Mouse (Mus musculus) heart, postnatal 4 days (tissue): ENCODE data around the gene Basp1. TPM values are rescaled to one million over a fixed set of nuclear protein-coding genes. Genes with fewer than 3 reads are reported as not detected.

Source experiments
- DNase-seq: peaks from one replicate; pipeline ENCODE4 v3.0.0; 2021
- total RNA-seq, 2 experiments: library from RNA; stranded (reverse); gene quantifications; 2 replicates each; pipeline ENCODE4 v1.2.3; 2021

The Basp1 gene
- total RNA-seq, 2 experiments from 2014 or later = 13.7 to 15.5 TPM

- DNase-seq = no peak
These were observed 49.9 kb downstream of the Basp1 start for GRCm38 (mm10) chr15:25363636-25364035.

- DNase-seq = no peak
These were observed 52.7 kb downstream of the Basp1 start for GRCm38 (mm10) chr15:25360825-25361224.

- DNase-seq = peak; percentile 13
These were observed 54.9 kb downstream of the Basp1 start for GRCm38 (mm10) chr15:25358680-25359097.

GRCm38 (mm10) chr15:25355339-25355738, 58.2 kb downstream of the Basp1 start:
- no peak for DNase-seq

- no peak for DNase-seq
These were observed 58.8 kb downstream of the Basp1 start for GRCm38 (mm10) chr15:25354738-25355137.

GRCm38 (mm10) chr15:25353498-25353897, 60.1 kb downstream of the Basp1 start:
- DNase-seq = no peak

- no peak for DNase-seq
These were observed 70.3 kb downstream of the Basp1 start for GRCm38 (mm10) chr15:25343263-25343662.

GRCm38 (mm10) chr15:25335277-25335676, 78.3 kb downstream of the Basp1 start:
- DNase-seq = no peak

- DNase-seq = no peak
These were observed 81.6 kb downstream of the Basp1 start for GRCm38 (mm10) chr15:25331877-25332445.

- no peak for DNase-seq
These were observed 82.6 kb downstream of the Basp1 start for GRCm38 (mm10) chr15:25330946-25331345.

- no peak for DNase-seq
These were observed 91.0 kb downstream of the Basp1 start for GRCm38 (mm10) chr15:25322601-25323000.

- no peak for DNase-seq
These were observed 91.5 kb downstream of the Basp1 start for GRCm38 (mm10) chr15:25322111-25322510.

GRCm38 (mm10) chr15:25321636-25322035, 91.9 kb downstream of the Basp1 start:
- no peak for DNase-seq

GRCm38 (mm10) chr15:25314471-25314870, 99.1 kb downstream of the Basp1 start:
- no peak for DNase-seq

Other genes with a start within 250 kb of the Basp1 start
- gene Myo10, start 208.8 kb upstream of the Basp1 start, total RNA-seq = 10 to 100 TPM; 36.9 to 43.8 TPM